Mouse (Mus musculus): ENCODE measurements around the gene Gpatch4. TPM values are rescaled to one million over a fixed set of nuclear protein-coding genes. Genes with fewer than 3 reads are reported as not detected.

Gpatch4 gene
- total and polyA plus RNA-seq, 2 experiments from 2014 or later: 9.0 to 33.5 TPM

- TF ChIP-seq CTCF (IDR thresholded peaks at IDR 0.05; ENCODE audit: low read depth): peak; percentile 26; the same call in 1 of the 2 replicates
- Histone ChIP-seq H3K27me3 (ENCODE audit: insufficient read depth, low read length) (no peaks in the 10 kb centered on the region), H3K4me2 (ENCODE audit: low read depth, low read length) (peak within 1 kb of the TSS; percentile 86), H3K9ac (replicated peaks; ENCODE audit: low read length) (peak within 1 kb of the TSS; percentile 9; the same call in 1 of the 2 replicates), H3K9me3 (ENCODE audit: low read length) (no peaks in the 10 kb centered on the region), H3K36me3 (ENCODE audit: insufficient read depth, low read length) (no peaks in the 10 kb centered on the region), H3K4me1 (ENCODE audit: insufficient read depth, low read length) (no peaks in the 10 kb centered on the region), H3K4me3 (ENCODE audit: low read length) (peak within 1 kb of the TSS; percentile 49), H3K27ac (peak within 1 kb of the TSS; percentile 46; the same call in 1 of the 2 replicates)
- 19% methylated on average over 33 of the region's 33 CpGs for WGBS
- DNase-seq (ENCODE audit: low spot score): peak; percentile 97
- ATAC-seq: peak; percentile 92
Measured at GRCm38 (mm10) chr3:88081345-88082223, 38.7 kb downstream of the Gpatch4 start, which contains the start of gene Iqgap3. Iqgap3 (plus strand) TSS chr3:88081971.

- H3K4me3 ChIP-seq (ENCODE audit: low read length): peak overlapping the region; percentile 49
- DNase-seq (ENCODE audit: low spot score) (no peak), ATAC-seq (no peak)
- H3K27ac ChIP-seq: no peak overlapping the region
- no peaks in the 10 kb centered on the region for H3K36me3 ChIP-seq (ENCODE audit: insufficient read depth, low read length)
- no peaks in the 10 kb centered on the region for H3K4me1 ChIP-seq (ENCODE audit: insufficient read depth, low read length)
- no peaks in the 10 kb centered on the region for H3K9me3 ChIP-seq (ENCODE audit: low read length)
- H3K9ac ChIP-seq (replicated peaks; ENCODE audit: low read length): no peak overlapping the region; the same call in 1 of the 2 replicates
- 4% methylated on average over 13 of the region's 13 CpGs for WGBS
- no peak for TF ChIP-seq CTCF (IDR thresholded peaks at IDR 0.05; ENCODE audit: low read depth)
- H3K4me2 ChIP-seq (ENCODE audit: low read depth, low read length): peak overlapping the region; percentile 86
- no peaks in the 10 kb centered on the region for H3K27me3 ChIP-seq (ENCODE audit: insufficient read depth, low read length)
Measured at GRCm38 (mm10) chr3:88082224-88082618, 39.3 kb downstream of the Gpatch4 start.

GRCm38 (mm10) chr3:88082663-88083062 is 39.8 kb downstream of the Gpatch4 start:
- Histone ChIP-seq H3K9ac (replicated peaks; ENCODE audit: low read length) (0 out of 2 replicates have a peak overlapping the region, but pooled peaks have one; percentile 9), H3K4me2 (ENCODE audit: low read depth, low read length) (peak overlapping the region; percentile 86), H3K27ac (no peak overlapping the region), H3K27me3 (ENCODE audit: insufficient read depth, low read length) (no peaks in the 10 kb centered on the region), H3K36me3 (ENCODE audit: insufficient read depth, low read length) (no peaks in the 10 kb centered on the region), H3K9me3 (ENCODE audit: low read length) (no peaks in the 10 kb centered on the region), H3K4me1 (ENCODE audit: insufficient read depth, low read length) (no peaks in the 10 kb centered on the region), H3K4me3 (ENCODE audit: low read length) (peak overlapping the region; percentile 49)
- 12% methylated on average over 4 of the region's 4 CpGs for WGBS
- no peak for ATAC-seq
- no peak for DNase-seq (ENCODE audit: low spot score)
- TF ChIP-seq CTCF (IDR thresholded peaks at IDR 0.05; ENCODE audit: low read depth): no peak

GRCm38 (mm10) chr3:88084001-88084400 is 41.1 kb downstream of the Gpatch4 start:
- Histone ChIP-seq H3K27me3 (ENCODE audit: insufficient read depth, low read length) (no peaks in the 10 kb centered on the region), H3K36me3 (ENCODE audit: insufficient read depth, low read length) (no peaks in the 10 kb centered on the region), H3K9ac (replicated peaks; ENCODE audit: low read length) (no peak overlapping the region), H3K4me1 (ENCODE audit: insufficient read depth, low read length) (no peaks in the 10 kb centered on the region), H3K9me3 (ENCODE audit: low read length) (no peaks in the 10 kb centered on the region), H3K4me2 (ENCODE audit: low read depth, low read length) (no peak overlapping the region), H3K4me3 (ENCODE audit: low read length) (no peak overlapping the region), H3K27ac (no peak overlapping the region)
- DNase-seq (ENCODE audit: low spot score): no peak
- 97% methylated on average over 2 of the region's 2 CpGs for WGBS
- TF ChIP-seq CTCF (IDR thresholded peaks at IDR 0.05; ENCODE audit: low read depth): no peak
- ATAC-seq: no peak

GRCm38 (mm10) chr3:88085459-88085858 is 42.6 kb downstream of the Gpatch4 start:
- no peak overlapping the region for H3K4me3 ChIP-seq (ENCODE audit: low read length)
- TF ChIP-seq CTCF (IDR thresholded peaks at IDR 0.05; ENCODE audit: low read depth): no peak
- ATAC-seq (no peak), DNase-seq (ENCODE audit: low spot score) (no peak)
- no peaks in the 10 kb centered on the region for H3K4me1 ChIP-seq (ENCODE audit: insufficient read depth, low read length)
- 92% methylated on average over 9 of the region's 9 CpGs for WGBS
- no peaks in the 10 kb centered on the region for H3K36me3 ChIP-seq (ENCODE audit: insufficient read depth, low read length)
- no peak overlapping the region for H3K9ac ChIP-seq (replicated peaks; ENCODE audit: low read length)
- H3K4me2 ChIP-seq (ENCODE audit: low read depth, low read length): no peak overlapping the region
- no peaks in the 10 kb centered on the region for H3K9me3 ChIP-seq (ENCODE audit: low read length)
- H3K27me3 ChIP-seq (ENCODE audit: insufficient read depth, low read length): no peaks in the 10 kb centered on the region
- H3K27ac ChIP-seq: no peak overlapping the region

- H3K4me3 ChIP-seq (ENCODE audit: low read length): no peak overlapping the region
- H3K4me2 ChIP-seq (ENCODE audit: low read depth, low read length): no peak overlapping the region
- H3K9ac ChIP-seq (replicated peaks; ENCODE audit: low read length): no peak overlapping the region
- no peaks in the 10 kb centered on the region for H3K9me3 ChIP-seq (ENCODE audit: low read length)
- WGBS: 82% methylated on average over 1 of the region's 1 CpGs
- peak; percentile 50 for DNase-seq (ENCODE audit: low spot score)
- no peak for ATAC-seq
- H3K36me3 ChIP-seq (ENCODE audit: insufficient read depth, low read length): no peaks in the 10 kb centered on the region
- H3K27ac ChIP-seq: no peak overlapping the region
- TF ChIP-seq CTCF (IDR thresholded peaks at IDR 0.05; ENCODE audit: low read depth): peak; percentile 77
- H3K4me1 ChIP-seq (ENCODE audit: insufficient read depth, low read length): no peaks in the 10 kb centered on the region
- H3K27me3 ChIP-seq (ENCODE audit: insufficient read depth, low read length): no peaks in the 10 kb centered on the region
Measured at GRCm38 (mm10) chr3:88087688-88088087, 44.8 kb downstream of the Gpatch4 start.

GRCm38 (mm10) chr3:88090106-88090505 is 47.2 kb downstream of the Gpatch4 start:
- Histone ChIP-seq H3K4me2 (ENCODE audit: low read depth, low read length) (no peak overlapping the region), H3K9ac (replicated peaks; ENCODE audit: low read length) (no peak overlapping the region), H3K36me3 (ENCODE audit: insufficient read depth, low read length) (no peaks in the 10 kb centered on the region), H3K4me1 (ENCODE audit: insufficient read depth, low read length) (no peaks in the 10 kb centered on the region), H3K4me3 (ENCODE audit: low read length) (no peak overlapping the region), H3K27me3 (ENCODE audit: insufficient read depth, low read length) (no peaks in the 10 kb centered on the region), H3K27ac (no peak overlapping the region), H3K9me3 (ENCODE audit: low read length) (no peaks in the 10 kb centered on the region)
- ATAC-seq (no peak), DNase-seq (ENCODE audit: low spot score) (no peak)
- 92% methylated on average over 7 of the region's 7 CpGs for WGBS
- no peak for TF ChIP-seq CTCF (IDR thresholded peaks at IDR 0.05; ENCODE audit: low read depth)

All from hindbrain, postnatal 0 days (tissue).